Mouse (Mus musculus) hindbrain, embryonic 12.5 days (tissue): Measurements from ENCODE around the gene Mrpl28. TPM values are rescaled to one million over a fixed set of nuclear protein-coding genes. Genes with fewer than 3 reads are reported as not detected.
"Not testable (repeated sequence)": the region's sequence is repeated elsewhere in the genome, so short reads cannot be mapped to it uniquely, and the experiment has no call there.

Experiments used
- ATAC-seq: fragments of 200-750 bp; cut with Nextera tagmentation; 2 replicates; pipeline ENCODE4 v1.8.0; 2017; ENCODE audit warnings: moderate TSS enrichment; ENCODE audit not compliant: low FRiP score
- H3K27ac ChIP-seq: fragments of 300-500 bp; sonication (generic); 2 replicates; pipeline ENCODE4 v1.5.1; 2016; ENCODE audit warnings: mild to moderate bottlenecking
- H3K27me3 ChIP-seq: fragments of 300-500 bp; sonication (generic); 2 replicates; pipeline ENCODE4 v1.6.1; 2016; ENCODE audit warnings: mild to moderate bottlenecking
- H3K36me3 ChIP-seq: fragments of 300-500 bp; sonication (generic); 2 replicates; pipeline ENCODE4 v1.6.1; 2016; ENCODE audit warnings: mild to moderate bottlenecking
- H3K4me1 ChIP-seq: fragments of 300-500 bp; sonication (generic); 2 replicates; pipeline ENCODE4 v1.6.1; 2016
- H3K4me2 ChIP-seq: fragments of 300-500 bp; sonication (generic); replicated peaks from 2 replicates; pipeline ENCODE4 v1.6.1; 2016; ENCODE audit warnings: mild to moderate bottlenecking
- H3K4me3 ChIP-seq: fragments of 300-500 bp; sonication (generic); 2 replicates; pipeline ENCODE4 v1.5.1; 2016; ENCODE audit warnings: mild to moderate bottlenecking
- H3K9ac ChIP-seq: fragments of 300-500 bp; sonication (generic); 2 replicates; pipeline ENCODE4 v1.6.1; 2016; ENCODE audit warnings: mild to moderate bottlenecking, moderate library complexity
- H3K9me3 ChIP-seq: fragments of 300-500 bp; sonication (generic); replicated peaks from 2 replicates; pipeline ENCODE4 v1.6.1; 2016; ENCODE audit warnings: mild to moderate bottlenecking
- WGBS: fragments of 180-500 bp; shearing (Covaris S2); methylation state at CpG from one replicate; pipeline ENCODE4 v1.1.7; 2016; 5-methylcytosine and 5-hydroxymethylcytosine counted together
- polyA plus RNA-seq: library from polyadenylated mRNA; unstranded; fragments of >200 nt; fragmentation: Nextera tagmentation; extraction: Ambion mirVana; gene quantifications from 2 replicates; pipeline ENCODE4 v1.2.1, GENCODE M21; 2016

Mrpl28 gene
- 171 and 184 TPM in 2 replicates for polyA plus RNA-seq

- under 1% methylated on average over 32 of the region's 32 CpGs for WGBS
- H3K4me1 ChIP-seq = peaks cover 14% of the 10 kb centered on the region
- peak within 1 kb of the TSS; percentile 77 for H3K9ac ChIP-seq
- H3K9me3 ChIP-seq = no peaks in the 10 kb centered on the region
- H3K4me2 ChIP-seq = peak within 1 kb of the TSS; percentile 93
- H3K4me3 ChIP-seq = peak within 1 kb of the TSS; percentile 78
- peak; percentile 89 for ATAC-seq
- H3K27ac ChIP-seq = no peak within 1 kb of the TSS
- peaks cover 33% of the 10 kb centered on the region for H3K36me3 ChIP-seq
- H3K27me3 ChIP-seq = peaks cover 7% of the 10 kb centered on the region
Observed at GRCm38 (mm10) chr17:26123267-26123684, at the start of gene Mrpl28. Gene Mrpl28 (plus strand): TSS chr17:26123500.

GRCm38 (mm10) chr17:26075246-26075645 is 48.1 kb upstream of the Mrpl28 start:
- Histone ChIP-seq H3K27ac (no peak overlapping the region), H3K4me2 (no peak overlapping the region), H3K4me1 (no peaks in the 10 kb centered on the region), H3K9ac (no peak overlapping the region), H3K4me3 (no peak overlapping the region), H3K9me3 (no peaks in the 10 kb centered on the region), H3K27me3 (peaks cover 18% of the 10 kb centered on the region), H3K36me3 (no peaks in the 10 kb centered on the region)
- ATAC-seq = no peak
- WGBS = 74% methylated on average over 3 of the region's 3 CpGs

GRCm38 (mm10) chr17:26078851-26079250 is 44.4 kb upstream of the Mrpl28 start:
- H3K4me3 ChIP-seq = no peak overlapping the region
- no peak overlapping the region for H3K4me2 ChIP-seq
- no peak overlapping the region for H3K9ac ChIP-seq
- WGBS = 73% methylated on average over 2 of the region's 2 CpGs
- H3K4me1 ChIP-seq = no peaks in the 10 kb centered on the region
- peaks cover 14% of the 10 kb centered on the region for H3K36me3 ChIP-seq
- H3K27me3 ChIP-seq = peaks cover 11% of the 10 kb centered on the region
- ATAC-seq = no peak
- no peaks in the 10 kb centered on the region for H3K9me3 ChIP-seq
- no peak overlapping the region for H3K27ac ChIP-seq

GRCm38 (mm10) chr17:26080867-26081266 is 42.4 kb upstream of the Mrpl28 start:
- Histone ChIP-seq H3K27ac (no peak overlapping the region), H3K4me1 (no peaks in the 10 kb centered on the region), H3K36me3 (peaks cover 14% of the 10 kb centered on the region), H3K4me2 (no peak overlapping the region), H3K27me3 (peaks cover 8% of the 10 kb centered on the region), H3K9me3 (no peaks in the 10 kb centered on the region), H3K9ac (no peak overlapping the region), H3K4me3 (no peak overlapping the region)
- WGBS = 32% methylated on average over 2 of the region's 2 CpGs
- ATAC-seq = no peak

- Histone ChIP-seq H3K9ac (no peak overlapping the region), H3K27ac (no peak overlapping the region), H3K4me3 (no peak overlapping the region), H3K4me1 (peaks cover 5% of the 10 kb centered on the region; the same call in 1 of the 2 replicates), H3K27me3 (no peaks in the 10 kb centered on the region), H3K9me3 (no peaks in the 10 kb centered on the region), H3K36me3 (peaks cover 15% of the 10 kb centered on the region), H3K4me2 (no peak overlapping the region)
- 87% methylated on average over 9 of the region's 9 CpGs for WGBS
- ATAC-seq = no peak
Observed at GRCm38 (mm10) chr17:26087059-26087564, 36.2 kb upstream of the Mrpl28 start.

GRCm38 (mm10) chr17:26089905-26090632 is 33.2 kb upstream of the Mrpl28 start, which contains the start of gene Decr2:
Gene Decr2 (minus strand): TSS chr17:26090337.
- Histone ChIP-seq H3K9me3 (no peaks in the 10 kb centered on the region), H3K27me3 (no peaks in the 10 kb centered on the region), H3K4me3 (peak within 1 kb of the TSS; percentile 48), H3K4me1 (peaks cover 13% of the 10 kb centered on the region), H3K9ac (peak within 1 kb of the TSS; percentile 71), H3K4me2 (peak within 1 kb of the TSS; percentile 59), H3K27ac (peak within 1 kb of the TSS; percentile 76), H3K36me3 (peaks cover 8% of the 10 kb centered on the region; the same call in 1 of the 2 replicates)
- ATAC-seq = peak; percentile 81
- WGBS = 3% methylated on average over 32 of the region's 32 CpGs

- H3K27ac ChIP-seq = peak overlapping the region; percentile 62
Observed at GRCm38 (mm10) chr17:26094531-26095110, 28.7 kb upstream of the Mrpl28 start.

GRCm38 (mm10) chr17:26095121-26095740 is 28.1 kb upstream of the Mrpl28 start, which contains the start of gene Nme4:
Gene Nme4 (minus strand): TSS chr17:26095602.
- H3K27me3 ChIP-seq = no peaks in the 10 kb centered on the region
- peaks cover 8% of the 10 kb centered on the region; the same call in 1 of the 2 replicates for H3K36me3 ChIP-seq
- peak; percentile 69 for ATAC-seq
- peak within 1 kb of the TSS; percentile 74 for H3K9ac ChIP-seq
- H3K9me3 ChIP-seq = no peaks in the 10 kb centered on the region
- H3K27ac ChIP-seq = peak within 1 kb of the TSS; percentile 62
- H3K4me3 ChIP-seq = peak within 1 kb of the TSS; percentile 57
- H3K4me2 ChIP-seq = peak within 1 kb of the TSS; percentile 86
- H3K4me1 ChIP-seq = peaks cover 12% of the 10 kb centered on the region
- 3% methylated on average over 47 of the region's 47 CpGs for WGBS

More at GRCm38 (mm10) chr17:26094531-26095110, 28.7 kb upstream of the Mrpl28 start:
- ATAC-seq = no peak
- Histone ChIP-seq H3K4me1 (peaks cover 15% of the 10 kb centered on the region), H3K9ac (peak overlapping the region; percentile 74), H3K4me2 (peak overlapping the region; percentile 86), H3K9me3 (no peaks in the 10 kb centered on the region), H3K27me3 (no peaks in the 10 kb centered on the region), H3K36me3 (peaks cover 8% of the 10 kb centered on the region; the same call in 1 of the 2 replicates), H3K4me3 (peak overlapping the region; percentile 57)
- 35% methylated on average over 9 of the region's 9 CpGs for WGBS

GRCm38 (mm10) chr17:26098461-26098860 is 24.8 kb upstream of the Mrpl28 start:
- Histone ChIP-seq H3K36me3 (no peaks in the 10 kb centered on the region), H3K27ac (no peak overlapping the region), H3K9ac (no peak overlapping the region), H3K27me3 (no peaks in the 10 kb centered on the region), H3K9me3 (no peaks in the 10 kb centered on the region), H3K4me3 (no peak overlapping the region), H3K4me1 (peaks cover 12% of the 10 kb centered on the region), H3K4me2 (no peak overlapping the region)
- 93% methylated on average over 7 of the region's 7 CpGs for WGBS
- ATAC-seq = no peak

GRCm38 (mm10) chr17:26099316-26099715 is 24.0 kb upstream of the Mrpl28 start:
- ATAC-seq = not testable (repeated sequence)
- WGBS = 66% methylated on average over 3 of the region's 3 CpGs

GRCm38 (mm10) chr17:26100166-26100565 is 23.1 kb upstream of the Mrpl28 start:
- H3K27me3 ChIP-seq = no peaks in the 10 kb centered on the region
- no peak overlapping the region for H3K4me3 ChIP-seq
- WGBS = 37% methylated on average over 2 of the region's 2 CpGs
- H3K36me3 ChIP-seq = no peaks in the 10 kb centered on the region
- no peaks in the 10 kb centered on the region for H3K9me3 ChIP-seq
- peaks cover 4% of the 10 kb centered on the region; the same call in 1 of the 2 replicates for H3K4me1 ChIP-seq
- H3K4me2 ChIP-seq = no peak overlapping the region
- H3K27ac ChIP-seq = no peak overlapping the region
- ATAC-seq = no peak
- no peak overlapping the region for H3K9ac ChIP-seq

More at GRCm38 (mm10) chr17:26099316-26099715, 24.0 kb upstream of the Mrpl28 start:
- H3K9me3 ChIP-seq, H3K4me3 ChIP-seq, H3K4me1 ChIP-seq, H3K36me3 ChIP-seq, H3K9ac ChIP-seq, H3K4me2 ChIP-seq, H3K27ac ChIP-seq, H3K27me3 ChIP-seq: not testable (repeated sequence)

GRCm38 (mm10) chr17:26101478-26101877 is 21.8 kb upstream of the Mrpl28 start:
- H3K4me2 ChIP-seq = no peak overlapping the region
- no peaks in the 10 kb centered on the region for H3K36me3 ChIP-seq
- 30% methylated on average over 4 of the region's 4 CpGs for WGBS
- H3K27me3 ChIP-seq = no peaks in the 10 kb centered on the region
- no peak overlapping the region for H3K27ac ChIP-seq
- no peaks in the 10 kb centered on the region for H3K9me3 ChIP-seq
- H3K4me1 ChIP-seq = no peaks in the 10 kb centered on the region
- ATAC-seq = no peak
- no peak overlapping the region for H3K9ac ChIP-seq
- H3K4me3 ChIP-seq = no peak overlapping the region
